Mouse (Mus musculus): Measurements from ENCODE around the gene Gm44511. TPM values are rescaled to one million over a fixed set of nuclear protein-coding genes. Genes with fewer than 3 reads are reported as not detected.
"Not testable (repeated sequence)": the region's sequence is repeated elsewhere in the genome, so short reads cannot be mapped to it uniquely, and the experiment has no call there.

The Gm44511 gene
- polyA plus RNA-seq, 1 experiment from 2014 or later, result not detected

- H3K9me3 ChIP-seq (replicated peaks), result no peaks in the 10 kb centered on the region
- no peak for ATAC-seq
- no peak overlapping the region for H3K9ac ChIP-seq
- no peak overlapping the region for H3K27ac ChIP-seq
- H3K4me3 ChIP-seq, result no peak overlapping the region
- peaks cover 13% of the 10 kb centered on the region for H3K4me1 ChIP-seq
- H3K27me3 ChIP-seq, result no peaks in the 10 kb centered on the region
- H3K4me2 ChIP-seq, result no peak overlapping the region
- H3K36me3 ChIP-seq (ENCODE audit: poor library complexity, severe bottlenecking), result no peaks in the 10 kb centered on the region
- WGBS, result 73% methylated on average over 8 of the region's 8 CpGs
These were observed 29.7 kb downstream of the Gm44511 start for GRCm38 (mm10) chr6:128796321-128796955.

GRCm38 (mm10) chr6:128793734-128794133, 32.4 kb downstream of the Gm44511 start:
- no peak overlapping the region for H3K9ac ChIP-seq
- H3K27me3 ChIP-seq, result no peaks in the 10 kb centered on the region
- no peak overlapping the region for H3K4me3 ChIP-seq
- ATAC-seq, result no peak
- WGBS, result 81% methylated on average over 6 of the region's 6 CpGs
- H3K27ac ChIP-seq, result no peak overlapping the region
- no peaks in the 10 kb centered on the region for H3K9me3 ChIP-seq (replicated peaks)
- H3K4me2 ChIP-seq, result no peak overlapping the region
- peaks cover 10% of the 10 kb centered on the region for H3K4me1 ChIP-seq
- no peaks in the 10 kb centered on the region for H3K36me3 ChIP-seq (ENCODE audit: poor library complexity, severe bottlenecking)

- H3K27me3 ChIP-seq; H3K36me3 ChIP-seq (ENCODE audit: poor library complexity, severe bottlenecking); H3K9me3 ChIP-seq (replicated peaks); ATAC-seq; H3K9ac ChIP-seq; H3K27ac ChIP-seq; H3K4me1 ChIP-seq; H3K4me2 ChIP-seq; H3K4me3 ChIP-seq: not testable (repeated sequence)
- WGBS, result 95% methylated on average over 4 of the region's 4 CpGs
These were observed 35.6 kb downstream of the Gm44511 start for GRCm38 (mm10) chr6:128790491-128790994.

GRCm38 (mm10) chr6:128789115-128789514, 37.0 kb downstream of the Gm44511 start, which contains the start of gene Klrb1c:
TSS of gene Klrb1c (minus strand) at chr6:128789215.
- WGBS, result 89% methylated on average over 2 of the region's 2 CpGs
- no peak within 1 kb of the TSS for H3K4me3 ChIP-seq
- H3K36me3 ChIP-seq (ENCODE audit: poor library complexity, severe bottlenecking), result no peaks in the 10 kb centered on the region

GRCm38 (mm10) chr6:128788517-128788916, 37.6 kb downstream of the Gm44511 start:
- no peaks in the 10 kb centered on the region for H3K27me3 ChIP-seq
- no peak overlapping the region for H3K4me2 ChIP-seq
- H3K9me3 ChIP-seq (replicated peaks), result no peaks in the 10 kb centered on the region
- no peak overlapping the region for H3K9ac ChIP-seq
- no peaks in the 10 kb centered on the region for H3K4me1 ChIP-seq
- H3K4me3 ChIP-seq, result no peak overlapping the region
- WGBS, result 69% methylated on average over 1 of the region's 1 CpGs
- no peak for ATAC-seq
- no peaks in the 10 kb centered on the region for H3K36me3 ChIP-seq (ENCODE audit: poor library complexity, severe bottlenecking)
- H3K27ac ChIP-seq, result no peak overlapping the region

More at GRCm38 (mm10) chr6:128789115-128789514, 37.0 kb downstream of the Gm44511 start, which contains the start of gene Klrb1c:
- Histone ChIP-seq H3K4me1 (no peaks in the 10 kb centered on the region), H3K27ac (no peak within 1 kb of the TSS), H3K9ac (no peak within 1 kb of the TSS), H3K9me3 (replicated peaks) (no peaks in the 10 kb centered on the region), H3K27me3 (no peaks in the 10 kb centered on the region), H3K4me2 (no peak within 1 kb of the TSS)
- ATAC-seq, result no peak

GRCm38 (mm10) chr6:128786396-128786795, 39.7 kb downstream of the Gm44511 start:
- ATAC-seq; H3K27ac ChIP-seq; H3K9ac ChIP-seq; H3K4me1 ChIP-seq; H3K4me2 ChIP-seq; H3K27me3 ChIP-seq; H3K36me3 ChIP-seq (ENCODE audit: poor library complexity, severe bottlenecking); H3K9me3 ChIP-seq (replicated peaks); H3K4me3 ChIP-seq: not testable (repeated sequence)
- 88% methylated on average over 1 of the region's 1 CpGs for whole genome bisulfite sequencing

GRCm38 (mm10) chr6:128769481-128770253, 56.4 kb downstream of the Gm44511 start:
- H3K4me2 ChIP-seq, result no peak overlapping the region
- H3K9me3 ChIP-seq (replicated peaks), result peaks cover 10% of the 10 kb centered on the region
- H3K36me3 ChIP-seq (ENCODE audit: poor library complexity, severe bottlenecking), result no peaks in the 10 kb centered on the region
- no peak overlapping the region for H3K4me3 ChIP-seq
- H3K9ac ChIP-seq, result no peak overlapping the region
- no peak overlapping the region for H3K27ac ChIP-seq
- H3K27me3 ChIP-seq, result no peaks in the 10 kb centered on the region
- 83% methylated on average over 10 of the region's 10 CpGs for WGBS
- no peak for ATAC-seq
- H3K4me1 ChIP-seq, result no peaks in the 10 kb centered on the region

- no peak overlapping the region for H3K4me3 ChIP-seq
- H3K9me3 ChIP-seq (replicated peaks), result peaks cover 2% of the 10 kb centered on the region; the same call in 1 of the 2 replicates
- H3K27me3 ChIP-seq, result no peaks in the 10 kb centered on the region
- ATAC-seq, result no peak
- H3K4me2 ChIP-seq, result no peak overlapping the region
- 76% methylated on average over 4 of the region's 4 CpGs for WGBS
- no peak overlapping the region for H3K27ac ChIP-seq
- no peaks in the 10 kb centered on the region for H3K36me3 ChIP-seq (ENCODE audit: poor library complexity, severe bottlenecking)
- no peaks in the 10 kb centered on the region for H3K4me1 ChIP-seq
- H3K9ac ChIP-seq, result no peak overlapping the region
These were observed 58.1 kb downstream of the Gm44511 start for GRCm38 (mm10) chr6:128768047-128768446.

GRCm38 (mm10) chr6:128766486-128767254, 59.4 kb downstream of the Gm44511 start:
- H3K27me3 ChIP-seq; H3K4me3 ChIP-seq; H3K4me2 ChIP-seq; H3K36me3 ChIP-seq (ENCODE audit: poor library complexity, severe bottlenecking); H3K9me3 ChIP-seq (replicated peaks); H3K4me1 ChIP-seq; H3K9ac ChIP-seq: not testable (repeated sequence)
- 0 out of 2 replicates have a peak overlapping the region, but pooled peaks have one; percentile 20 for H3K27ac ChIP-seq
- 68% methylated on average over 6 of the region's 6 CpGs for WGBS
- peak; percentile 13; the same call in 1 of the 2 replicates for ATAC-seq

GRCm38 (mm10) chr6:128765211-128765610, 60.9 kb downstream of the Gm44511 start:
- no peak overlapping the region for H3K9ac ChIP-seq
- H3K4me3 ChIP-seq, result no peak overlapping the region
- H3K9me3 ChIP-seq (replicated peaks), result no peaks in the 10 kb centered on the region
- no peak overlapping the region for H3K4me2 ChIP-seq
- H3K27ac ChIP-seq, result no peak overlapping the region
- 0 out of 2 replicates have a peak, but pooled peaks cover 4% of the 10 kb centered on the region for H3K4me1 ChIP-seq
- no peaks in the 10 kb centered on the region for H3K36me3 ChIP-seq (ENCODE audit: poor library complexity, severe bottlenecking)
- WGBS, result 88% methylated on average over 1 of the region's 1 CpGs
- no peak for ATAC-seq
- H3K27me3 ChIP-seq, result no peaks in the 10 kb centered on the region

- Histone ChIP-seq H3K27me3 (no peaks in the 10 kb centered on the region), H3K27ac (peak overlapping the region; percentile 59), H3K4me3 (peak overlapping the region; percentile 53), H3K4me1 (0 out of 2 replicates have a peak, but pooled peaks cover 4% of the 10 kb centered on the region), H3K9ac (peak overlapping the region; percentile 45; the same call in 1 of the 2 replicates), H3K9me3 (replicated peaks) (no peaks in the 10 kb centered on the region), H3K36me3 (ENCODE audit: poor library complexity, severe bottlenecking) (no peaks in the 10 kb centered on the region), H3K4me2 (peak overlapping the region; percentile 63)
- ATAC-seq, result no peak
- WGBS, result 20% methylated on average over 5 of the region's 5 CpGs
These were observed 61.5 kb downstream of the Gm44511 start for GRCm38 (mm10) chr6:128764598-128764997.
